Mouse (Mus musculus): ENCODE results near the gene Cdk20.

Cdk20 gene

DNA sequence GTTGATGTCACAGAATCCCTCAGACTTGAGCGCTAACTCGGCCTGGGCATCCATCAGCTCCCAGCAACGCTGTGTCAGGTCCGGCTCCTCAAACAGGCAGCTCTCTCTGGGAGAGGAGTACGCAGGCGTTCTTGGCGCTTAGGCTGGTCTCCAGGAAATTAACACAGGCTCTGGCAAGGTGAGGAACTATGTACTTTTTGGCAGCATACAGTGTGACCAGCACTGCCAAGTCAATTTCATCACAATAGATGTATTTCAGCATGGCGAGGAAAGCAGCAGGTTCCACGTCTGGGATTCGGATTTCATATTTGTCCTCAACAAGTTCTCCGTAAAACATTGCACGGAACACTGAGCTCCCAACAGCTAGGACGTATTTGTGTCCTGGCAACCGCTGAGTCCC lies 26.1 kb downstream of the Cdk20 start:
- in situ Hi-C loops (cut with MboI; ENCODE audit: low pct_unique_long_range_greater_than_20kb in 1 of 2, low sequenced_read_pairs in 2 of 2, unreplicated experiment in 1 of 2): no loop called here

DNA sequence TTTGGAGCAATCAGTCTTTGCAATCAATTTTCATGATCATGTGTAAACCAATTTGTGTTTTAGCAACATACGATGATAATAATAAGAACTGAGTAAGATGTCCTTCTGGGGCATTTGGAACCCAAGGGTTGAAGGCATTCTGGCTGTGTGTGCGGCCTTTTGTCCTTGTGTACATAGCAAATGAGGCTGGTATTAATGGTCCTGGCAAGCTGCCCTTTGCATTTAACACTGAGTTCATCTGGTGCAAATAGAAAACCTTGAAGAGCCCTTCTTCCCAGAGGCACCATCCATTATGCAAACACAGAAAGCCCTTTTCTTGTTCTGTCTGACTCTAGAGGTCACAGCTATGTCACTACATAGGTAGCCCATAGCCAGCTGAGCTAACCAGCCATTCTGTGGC lies 30.5 kb downstream of the Cdk20 start:
- in situ Hi-C loops (cut with MboI; ENCODE audit: low pct_unique_long_range_greater_than_20kb in 1 of 2, low sequenced_read_pairs in 2 of 2, unreplicated experiment in 1 of 2): loop anchor here in 1 of 2 experiments (10.0 kb wide), 1 partner anchor 62 kb away; no protein-coding TSS in a partner anchor

- in situ Hi-C loops (cut with MboI; ENCODE audit: low pct_unique_long_range_greater_than_20kb in 1 of 2, low sequenced_read_pairs in 2 of 2, unreplicated experiment in 1 of 2): loop anchor here in 1 of 2 experiments (10.0 kb wide), 1 partner anchor 60 kb away; no protein-coding TSS in a partner anchor
Measured at GRCm38 (mm10) chr13:64465166-64465565, 33.1 kb downstream of the Cdk20 start.

DNA sequence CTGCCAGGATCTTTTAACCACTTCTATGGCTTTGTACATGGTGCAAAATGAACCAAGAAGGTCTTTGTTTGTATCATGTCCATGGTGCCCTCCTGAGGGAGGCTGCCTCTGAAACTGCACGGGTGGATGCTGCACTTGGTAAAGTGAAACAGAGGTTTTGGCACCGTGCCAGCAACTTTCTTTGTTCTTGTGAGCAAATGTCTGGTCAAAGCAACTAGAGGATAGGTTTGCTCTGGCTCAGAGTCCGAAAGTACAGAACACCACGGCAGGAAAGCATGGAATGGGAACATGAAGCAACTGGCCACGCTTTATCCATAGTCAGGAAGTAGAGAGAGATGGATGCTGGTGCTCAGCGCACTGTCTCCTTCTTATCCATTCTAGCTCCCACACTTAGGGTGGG lies 35.8 kb downstream of the Cdk20 start:
- in situ Hi-C loops (cut with MboI; ENCODE audit: low pct_unique_long_range_greater_than_20kb in 1 of 2, low sequenced_read_pairs in 2 of 2, unreplicated experiment in 1 of 2): loop anchor here in 1 of 2 experiments (10.0 kb wide), 1 partner anchor 57 kb away; no protein-coding TSS in a partner anchor

DNA sequence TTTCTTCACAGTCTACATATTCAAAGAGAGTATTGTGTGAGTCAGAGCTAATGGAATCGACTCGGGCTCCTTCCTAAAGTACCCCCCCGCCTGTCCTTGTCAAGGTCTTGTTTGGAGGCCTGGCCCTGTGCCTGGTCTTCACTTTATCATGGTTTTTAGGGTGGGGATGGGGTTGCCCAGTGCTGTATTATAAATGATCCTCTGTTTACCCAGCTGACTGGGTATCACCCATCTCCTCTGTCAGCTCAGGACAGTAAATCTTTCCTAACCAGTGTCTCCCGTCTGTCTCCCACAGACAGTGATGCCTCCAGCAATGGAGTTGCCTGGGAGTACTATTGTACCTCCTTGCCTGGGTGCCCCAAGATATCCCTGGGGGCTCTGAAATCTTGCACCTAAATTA lies 45.9 kb downstream of the Cdk20 start:
- in situ Hi-C loops (cut with MboI; ENCODE audit: low pct_unique_long_range_greater_than_20kb in 1 of 2, low sequenced_read_pairs in 2 of 2, unreplicated experiment in 1 of 2): no loop called here

- in situ Hi-C loops (cut with MboI; ENCODE audit: low pct_unique_long_range_greater_than_20kb in 1 of 2, low sequenced_read_pairs in 2 of 2, unreplicated experiment in 1 of 2): no loop called here
Measured at GRCm38 (mm10) chr13:64479960-64480359, 47.8 kb downstream of the Cdk20 start.

DNA sequence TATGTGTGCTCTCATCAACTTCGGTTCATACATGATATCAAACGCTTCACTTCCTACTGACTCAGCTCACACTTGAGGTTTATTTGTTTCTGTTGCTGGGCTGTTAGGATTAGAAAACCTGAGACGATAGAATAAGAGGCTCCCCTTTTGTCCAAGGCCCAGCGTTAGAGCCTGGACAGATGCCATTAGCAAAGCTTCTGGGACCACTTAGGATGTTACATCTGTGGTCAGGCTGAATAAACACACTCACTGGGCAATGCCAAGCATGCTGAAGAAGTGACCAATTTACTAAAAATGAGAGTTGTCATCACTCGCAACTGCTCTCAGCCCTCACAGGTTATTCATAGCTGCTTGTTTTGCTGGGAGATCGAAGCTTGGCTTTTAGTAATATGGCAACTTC lies 57.8 kb downstream of the Cdk20 start:
- in situ Hi-C loops (cut with MboI; ENCODE audit: low pct_unique_long_range_greater_than_20kb in 1 of 2, low sequenced_read_pairs in 2 of 2, unreplicated experiment in 1 of 2): no loop called here

Data from mouse embryonic stem cell (cell line).